Mouse (Mus musculus) brain, embryonic 14.5 days (tissue): Measurements from ENCODE around the gene Sept9.

ENCODE experiments used
- CTCF ChIP-seq: fragments of 200-500 bp; IDR thresholded peaks from 2 replicates; pipeline ENCODE4 v1.5.1; 2012; ENCODE audit warnings: inconsistent platforms, mild to moderate bottlenecking, moderate library complexity, borderline replicate concordance; ENCODE audit not compliant: insufficient read depth, insufficient read length; ENCODE audit errors: extremely low read depth
- POLR2A ChIP-seq: fragments of 200-500 bp; IDR thresholded peaks from 2 replicates; pipeline ENCODE4 v1.6.1; 2012; ENCODE audit warnings: mild to moderate bottlenecking, inconsistent platforms, borderline replicate concordance; ENCODE audit not compliant: poor library complexity, insufficient read depth, insufficient read length, severe bottlenecking; ENCODE audit errors: extremely low read depth

GRCm38 (mm10) chr11:117246981-117247431 is 47.5 kb downstream of the Sept9 start:
- TF ChIP-seq POLR2A (no peak), CTCF (no peak)
